Mouse (Mus musculus): ENCODE results near the gene Syk.

DNA sequence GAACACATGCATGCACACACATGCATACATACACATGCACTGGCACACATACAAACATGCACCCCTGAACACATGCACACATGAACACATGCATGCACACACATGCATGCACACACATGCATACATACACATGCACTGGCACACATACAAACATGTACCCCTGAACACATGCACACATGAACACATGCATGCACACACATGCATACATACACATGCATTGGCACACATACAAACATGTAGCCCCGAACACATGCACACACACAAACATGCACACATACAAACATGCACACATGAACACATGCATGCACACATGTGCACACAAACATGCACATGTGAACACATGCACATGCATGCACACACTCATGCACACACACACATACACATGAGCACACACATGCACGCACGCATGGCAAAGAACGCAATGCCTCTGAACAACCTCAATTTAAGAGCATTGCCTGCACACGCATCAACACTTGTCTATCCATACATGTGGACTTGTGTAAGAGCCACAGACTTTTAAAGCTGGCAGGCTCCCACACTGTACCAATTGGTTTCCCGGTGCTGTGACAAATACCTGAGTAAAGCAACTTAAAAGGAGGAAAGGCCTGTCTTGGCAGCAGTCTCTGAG is 66.9 kb downstream of the Syk start:
- no peak for TF ChIP-seq GATA1 (IDR thresholded peaks at IDR 0.05; ENCODE audit: borderline replicate concordance, low read length)
- no peak for TF ChIP-seq FLI1 (IDR thresholded peaks at IDR 0.05; ENCODE audit: low read length)

Measured in megakaryocyte, embryonic 14.5 days (primary cell).